Mouse (Mus musculus) intestine, embryonic 16.5 days (tissue): Measurements from ENCODE around the gene Syngap1. TPM values are rescaled to one million over a fixed set of nuclear protein-coding genes. Genes with fewer than 3 reads are reported as not detected.

Experiments
- ATAC-seq: fragments of 200-750 bp; cut with Nextera tagmentation; 2 replicates; pipeline ENCODE4 v1.8.0; 2017; ENCODE audit warnings: moderate TSS enrichment, moderate library complexity
- H3K27ac ChIP-seq: fragments of 300-500 bp; sonication (generic); 2 replicates; pipeline ENCODE4 v1.5.1; 2014; ENCODE audit warnings: mild to moderate bottlenecking, low read length
- H3K27me3 ChIP-seq: fragments of 300-500 bp; sonication (generic); replicated peaks from 2 replicates; pipeline ENCODE4 v1.6.1; 2014; ENCODE audit warnings: low read length, control low read depth, mixed read lengths; ENCODE audit not compliant: control insufficient read depth, insufficient read depth
- H3K36me3 ChIP-seq: fragments of 300-500 bp; sonication (generic); 2 replicates; pipeline ENCODE4 v1.6.1; 2014; ENCODE audit warnings: low read length, control low read depth; ENCODE audit not compliant: control insufficient read depth, insufficient read depth
- H3K4me1 ChIP-seq: fragments of 300-500 bp; sonication (generic); 2 replicates; pipeline ENCODE4 v1.6.1; 2014; ENCODE audit warnings: low read length, control low read depth, mixed read lengths; ENCODE audit not compliant: control insufficient read depth, insufficient read depth
- H3K4me2 ChIP-seq: fragments of 300-500 bp; sonication (generic); 2 replicates; pipeline ENCODE4 v1.6.1; 2014; ENCODE audit warnings: low read depth, low read length, control low read depth
- H3K4me3 ChIP-seq: fragments of 300-500 bp; sonication (generic); 2 replicates; pipeline ENCODE4 v1.5.1; 2014; ENCODE audit warnings: mild to moderate bottlenecking, low read length
- H3K9ac ChIP-seq: fragments of 300-500 bp; sonication (generic); 2 replicates; pipeline ENCODE4 v1.6.1; 2014; ENCODE audit warnings: low read depth, low read length
- H3K9me3 ChIP-seq: fragments of 300-500 bp; sonication (generic); 2 replicates; pipeline ENCODE4 v1.6.1; 2016; ENCODE audit warnings: low read length, control low read depth; ENCODE audit not compliant: control insufficient read depth
- WGBS: fragments of 180-500 bp; shearing (Covaris S2); extraction: QIAGEN DNeasy Blood & Tissue Kit; methylation state at CpG from one replicate; pipeline ENCODE4 v1.1.7; 2014; 5-methylcytosine and 5-hydroxymethylcytosine counted together
- polyA plus RNA-seq: library from polyadenylated mRNA; unstranded; fragments of >200 nt; fragmentation: Nextera tagmentation; extraction: Ambion mirVana; gene quantifications from 2 replicates; pipeline ENCODE4 v1.2.1, GENCODE M21; 2015

The Syngap1 gene
- polyA plus RNA-seq, 1 experiment from 2014 or later, result 0.66 TPM

- no peak for ATAC-seq
- peak overlapping the region; percentile 68 for H3K9ac ChIP-seq
- no peaks in the 10 kb centered on the region for H3K9me3 ChIP-seq
- no peaks in the 10 kb centered on the region for H3K27me3 ChIP-seq
- peak overlapping the region; percentile 45 for H3K4me3 ChIP-seq
- H3K36me3 ChIP-seq, result no peaks in the 10 kb centered on the region
- H3K4me1 ChIP-seq, result peaks cover 29% of the 10 kb centered on the region
- H3K27ac ChIP-seq, result peak overlapping the region; percentile 51; the same call in 1 of the 2 replicates
- peak overlapping the region; percentile 53 for H3K4me2 ChIP-seq
- WGBS, result 32% methylated on average over 4 of the region's 4 CpGs
Measured at GRCm38 (mm10) chr17:26941841-26942570, 953 bp downstream of the Syngap1 start.

GRCm38 (mm10) chr17:26945824-26946495 is 4.9 kb downstream of the Syngap1 start:
- H3K4me1 ChIP-seq, result peaks cover 32% of the 10 kb centered on the region
- no peaks in the 10 kb centered on the region for H3K9me3 ChIP-seq
- H3K36me3 ChIP-seq, result no peaks in the 10 kb centered on the region
- H3K4me2 ChIP-seq, result peak overlapping the region; percentile 75
- no peaks in the 10 kb centered on the region for H3K27me3 ChIP-seq
- H3K4me3 ChIP-seq, result peak overlapping the region; percentile 49
- ATAC-seq, result no peak
- 39% methylated on average over 13 of the region's 13 CpGs for WGBS
- H3K27ac ChIP-seq, result no peak overlapping the region
- H3K9ac ChIP-seq, result peak overlapping the region; percentile 71

GRCm38 (mm10) chr17:26946567-26946966 is 5.5 kb downstream of the Syngap1 start:
- H3K27ac ChIP-seq, result peak overlapping the region; percentile 1; the same call in 1 of the 2 replicates
- peak overlapping the region; percentile 49 for H3K4me3 ChIP-seq
- H3K27me3 ChIP-seq, result no peaks in the 10 kb centered on the region
- H3K4me2 ChIP-seq, result peak overlapping the region; percentile 75
- peak; percentile 43 for ATAC-seq
- no peaks in the 10 kb centered on the region for H3K9me3 ChIP-seq
- no peaks in the 10 kb centered on the region for H3K36me3 ChIP-seq
- peak overlapping the region; percentile 71 for H3K9ac ChIP-seq
- peaks cover 37% of the 10 kb centered on the region for H3K4me1 ChIP-seq
- 3% methylated on average over 37 of the region's 37 CpGs for WGBS

GRCm38 (mm10) chr17:26947231-26948100 is 6.4 kb downstream of the Syngap1 start:
- no peaks in the 10 kb centered on the region for H3K36me3 ChIP-seq
- WGBS, result 63% methylated on average over 12 of the region's 12 CpGs
- H3K27ac ChIP-seq, result peak overlapping the region; percentile 1; the same call in 1 of the 2 replicates
- no peaks in the 10 kb centered on the region for H3K9me3 ChIP-seq
- H3K4me1 ChIP-seq, result peaks cover 46% of the 10 kb centered on the region
- no peak for ATAC-seq
- H3K9ac ChIP-seq, result no peak overlapping the region; the same call in 1 of the 2 replicates
- H3K4me3 ChIP-seq, result no peak overlapping the region
- no peaks in the 10 kb centered on the region; the same call in 1 of the 2 replicates for H3K27me3 ChIP-seq
- no peak overlapping the region for H3K4me2 ChIP-seq

GRCm38 (mm10) chr17:26948316-26949050 is 7.4 kb downstream of the Syngap1 start:
- Histone ChIP-seq H3K9ac (peak overlapping the region; percentile 81), H3K36me3 (no peaks in the 10 kb centered on the region), H3K4me3 (peak overlapping the region; percentile 72), H3K4me2 (peak overlapping the region; percentile 100), H3K27me3 (no peaks in the 10 kb centered on the region; the same call in 1 of the 2 replicates), H3K4me1 (peaks cover 49% of the 10 kb centered on the region), H3K9me3 (no peaks in the 10 kb centered on the region), H3K27ac (peak overlapping the region; percentile 49)
- ATAC-seq, result peak; percentile 5; the same call in 1 of the 2 replicates
- WGBS, result 0% methylated on average over 15 of the region's 87 CpGs

GRCm38 (mm10) chr17:26949051-26949577 is 8.1 kb downstream of the Syngap1 start:
- Histone ChIP-seq H3K4me3 (peak overlapping the region; percentile 72), H3K27me3 (no peaks in the 10 kb centered on the region; the same call in 1 of the 2 replicates), H3K9ac (peak overlapping the region; percentile 81), H3K27ac (peak overlapping the region; percentile 49), H3K4me2 (peak overlapping the region; percentile 100), H3K36me3 (no peaks in the 10 kb centered on the region), H3K9me3 (no peaks in the 10 kb centered on the region), H3K4me1 (peaks cover 55% of the 10 kb centered on the region)
- WGBS, result 8% methylated on average over 12 of the region's 14 CpGs
- ATAC-seq, result peak; percentile 57

- H3K4me2 ChIP-seq, result no peak overlapping the region; the same call in 1 of the 2 replicates
Measured at GRCm38 (mm10) chr17:26949866-26950265, 8.8 kb downstream of the Syngap1 start.

GRCm38 (mm10) chr17:26950560-26951288 is 9.7 kb downstream of the Syngap1 start:
- ATAC-seq, result no peak
- Histone ChIP-seq H3K27me3 (no peaks in the 10 kb centered on the region; the same call in 1 of the 2 replicates), H3K9me3 (no peaks in the 10 kb centered on the region), H3K27ac (peak overlapping the region; percentile 15; the same call in 1 of the 2 replicates), H3K36me3 (0 out of 2 replicates have a peak, but pooled peaks cover 3% of the 10 kb centered on the region), H3K4me3 (peak overlapping the region; percentile 36), H3K4me2 (peak overlapping the region; percentile 55), H3K9ac (peak overlapping the region; percentile 53), H3K4me1 (peaks cover 55% of the 10 kb centered on the region)
- 31% methylated on average over 7 of the region's 7 CpGs for WGBS

More at GRCm38 (mm10) chr17:26949866-26950265, 8.8 kb downstream of the Syngap1 start:
- 43% methylated on average over 5 of the region's 5 CpGs for WGBS
- Histone ChIP-seq H3K27me3 (no peaks in the 10 kb centered on the region; the same call in 1 of the 2 replicates), H3K9ac (peak overlapping the region; percentile 40), H3K27ac (peak overlapping the region; percentile 49), H3K4me1 (peaks cover 55% of the 10 kb centered on the region), H3K36me3 (no peaks in the 10 kb centered on the region), H3K4me3 (no peak overlapping the region), H3K9me3 (no peaks in the 10 kb centered on the region)
- ATAC-seq, result no peak; the same call in 1 of the 2 replicates
